Mouse (Mus musculus) E14TG2a.4 (cell line): Measurements from ENCODE around the gene Abcb1b.
A peak's percentile ranks its signal among the peaks of the same experiment; 100 is the strongest.
"Not testable (repeated sequence)": the region's sequence is repeated elsewhere in the genome, so short reads cannot be mapped to it uniquely, and the experiment has no call there.

Source experiments
- H3K27me3 ChIP-seq: 2 replicates; pipeline ENCODE4 v1.6.1; 2014; ENCODE audit warnings: low read length, control low read depth; ENCODE audit not compliant: insufficient read depth
- H3K36me3 ChIP-seq: 2 replicates; pipeline ENCODE4 v1.6.1; 2014; ENCODE audit warnings: low read length, control low read depth; ENCODE audit not compliant: insufficient read depth
- H3K4me1 ChIP-seq: replicated peaks from 2 replicates; pipeline ENCODE4 v1.6.1; 2014; ENCODE audit warnings: low read depth, low read length, control low read depth
- H3K4me3 ChIP-seq: replicated peaks from 2 replicates; pipeline ENCODE4 v1.5.1; 2014; ENCODE audit warnings: mild to moderate bottlenecking, low read length
- H3K9me3 ChIP-seq: 2 replicates; pipeline ENCODE4 v1.6.1; 2014; ENCODE audit warnings: low read length, control low read depth
- CTCF ChIP-seq: conservative IDR thresholded peaks from 2 replicates; pipeline ENCODE4 v1.5.1; 2014; ENCODE audit warnings: low read length
- NANOG ChIP-seq: IDR thresholded peaks from 2 replicates; pipeline ENCODE4 v1.6.1; 2014; ENCODE audit warnings: borderline replicate concordance, low read length, mixed read lengths
- POU5F1 ChIP-seq: IDR thresholded peaks from 2 replicates; pipeline ENCODE4 v1.6.1; 2014; ENCODE audit warnings: low read length, borderline replicate concordance

Abcb1b gene

DNA sequence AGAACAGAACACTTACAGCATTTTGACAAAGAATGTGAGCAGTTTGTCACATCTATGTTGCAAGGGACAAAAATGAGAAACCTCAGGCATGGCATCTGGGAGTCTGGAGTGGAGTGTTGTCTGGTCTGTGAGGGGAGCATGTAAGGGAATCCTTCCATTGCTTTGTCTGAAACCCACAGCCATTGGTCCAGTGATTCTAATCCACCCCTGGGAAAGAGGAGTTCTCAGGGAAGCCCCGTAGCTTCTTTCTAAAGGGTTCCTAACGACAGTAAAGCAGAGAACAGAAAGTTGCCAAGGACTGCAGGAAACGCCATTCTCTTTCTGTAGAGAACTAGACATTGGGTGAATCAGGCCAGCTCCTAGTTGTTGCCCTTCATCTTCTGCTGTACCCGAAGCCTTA is 52.9 kb downstream of the Abcb1b start:
- Histone ChIP-seq H3K9me3 (no peaks in the 10 kb centered on the region), H3K36me3 (peaks cover 35% of the 10 kb centered on the region), H3K4me1 (peaks cover 31% of the 10 kb centered on the region), H3K27me3 (no peaks in the 10 kb centered on the region), H3K4me3 (peak overlapping the region; percentile 14; the same call in 1 of the 2 replicates)
- TF ChIP-seq CTCF (no peak), POU5F1 (no peak), NANOG (no peak)

DNA sequence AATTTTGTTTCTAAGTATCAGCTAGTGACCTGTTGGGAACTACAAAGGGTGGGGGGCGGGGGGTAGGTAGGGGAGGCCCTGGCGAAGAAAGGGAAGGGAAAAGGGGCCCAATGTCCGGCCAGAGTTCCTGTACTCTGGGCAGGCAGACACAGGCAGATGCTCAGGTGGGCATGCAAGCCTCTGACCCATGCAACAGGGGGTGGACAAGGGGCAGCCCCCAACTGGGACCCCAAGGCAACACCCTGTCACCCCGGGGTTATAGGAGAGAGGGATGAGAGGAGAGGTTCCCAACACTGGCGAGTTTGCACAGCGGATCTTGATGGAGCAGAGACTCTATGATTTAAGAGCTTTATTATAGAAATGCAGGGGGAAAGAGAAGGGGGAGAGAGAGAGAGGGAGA is 59.3 kb downstream of the Abcb1b start:
- Histone ChIP-seq H3K9me3 (no peaks in the 10 kb centered on the region), H3K36me3 (peaks cover 29% of the 10 kb centered on the region), H3K27me3 (no peaks in the 10 kb centered on the region), H3K4me3 (no peak overlapping the region), H3K4me1 (no peaks in the 10 kb centered on the region)
- TF ChIP-seq CTCF (no peak), POU5F1 (no peak), NANOG (no peak)

DNA sequence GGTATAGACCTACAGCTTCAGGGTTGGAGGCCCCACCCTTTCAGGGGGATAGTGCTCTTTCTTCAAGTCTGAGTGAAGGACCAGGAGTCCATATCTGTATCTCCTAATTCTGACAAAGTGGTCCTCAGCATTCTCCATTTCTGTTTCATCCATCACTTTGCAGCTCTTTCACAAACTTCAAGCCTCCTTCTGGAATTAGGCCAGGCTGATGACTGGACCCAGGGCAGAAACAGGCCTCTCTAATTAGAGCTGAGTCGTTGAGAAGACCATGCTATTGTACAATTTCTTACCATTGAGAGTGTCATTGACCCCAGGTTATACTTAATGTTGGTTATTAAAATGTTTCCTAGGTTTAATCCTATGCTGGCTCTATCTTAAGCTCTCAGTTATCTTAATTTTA is 63.9 kb downstream of the Abcb1b start:
- no peak overlapping the region for H3K4me3 ChIP-seq
- H3K27me3 ChIP-seq: no peaks in the 10 kb centered on the region
- H3K4me1 ChIP-seq: no peaks in the 10 kb centered on the region

DNA sequence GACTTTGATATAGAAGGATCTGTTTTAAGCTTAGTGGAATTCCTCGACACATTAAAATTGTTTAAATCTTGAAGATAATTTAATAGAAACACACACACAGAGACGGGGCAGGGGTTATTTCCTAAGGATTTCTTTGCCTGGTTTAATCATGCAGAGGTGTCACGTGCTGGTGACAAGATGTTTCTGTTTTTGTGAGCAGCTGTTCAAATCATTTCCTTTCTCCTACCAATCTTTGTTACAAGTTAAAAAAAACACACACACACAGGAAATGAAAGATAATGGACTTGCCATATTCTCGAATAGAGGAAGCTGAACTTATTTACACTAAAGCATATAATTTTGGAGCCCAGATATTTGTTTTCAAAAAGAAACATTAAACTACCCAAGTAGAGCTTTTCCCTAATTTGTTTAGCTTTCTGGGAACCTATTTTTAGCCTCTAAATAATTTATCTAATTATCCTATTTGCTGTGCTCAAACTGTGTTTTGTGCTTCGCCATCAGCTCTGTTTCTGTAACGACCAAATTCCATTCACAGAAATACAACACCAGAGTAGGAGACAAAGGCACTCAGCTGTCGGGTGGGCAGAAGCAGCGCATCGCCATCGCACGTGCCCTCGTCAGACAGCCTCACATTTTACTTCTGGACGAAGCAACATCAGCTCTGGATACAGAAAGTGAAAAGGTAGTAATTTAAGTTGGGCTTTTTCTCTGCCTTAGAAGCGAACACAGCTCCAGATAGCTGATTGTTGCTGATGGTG is 65.8 kb downstream of the Abcb1b start:
- peaks cover 51% of the 10 kb centered on the region for H3K36me3 ChIP-seq
- H3K4me1 ChIP-seq: no peaks in the 10 kb centered on the region
- peaks cover 38% of the 10 kb centered on the region for H3K9me3 ChIP-seq
- no peak for TF ChIP-seq NANOG
- TF ChIP-seq POU5F1: no peak
- TF ChIP-seq CTCF: no peak
- H3K27me3 ChIP-seq: no peaks in the 10 kb centered on the region
- H3K4me3 ChIP-seq: no peak overlapping the region

More for the DNA sequence above, 63.9 kb downstream of the Abcb1b start:
- Histone ChIP-seq H3K9me3 (peaks cover 18% of the 10 kb centered on the region), H3K36me3 (peaks cover 38% of the 10 kb centered on the region)
- TF ChIP-seq CTCF (no peak), NANOG (no peak), POU5F1 (no peak)

- not testable (repeated sequence) for H3K27me3 ChIP-seq, H3K4me1 ChIP-seq, H3K4me3 ChIP-seq
- Histone ChIP-seq H3K36me3 (peaks cover 51% of the 10 kb centered on the region), H3K9me3 (peaks cover 44% of the 10 kb centered on the region)
Measured at GRCm38 (mm10) chr5:8865630-8866029, 67.7 kb downstream of the Abcb1b start.

DNA sequence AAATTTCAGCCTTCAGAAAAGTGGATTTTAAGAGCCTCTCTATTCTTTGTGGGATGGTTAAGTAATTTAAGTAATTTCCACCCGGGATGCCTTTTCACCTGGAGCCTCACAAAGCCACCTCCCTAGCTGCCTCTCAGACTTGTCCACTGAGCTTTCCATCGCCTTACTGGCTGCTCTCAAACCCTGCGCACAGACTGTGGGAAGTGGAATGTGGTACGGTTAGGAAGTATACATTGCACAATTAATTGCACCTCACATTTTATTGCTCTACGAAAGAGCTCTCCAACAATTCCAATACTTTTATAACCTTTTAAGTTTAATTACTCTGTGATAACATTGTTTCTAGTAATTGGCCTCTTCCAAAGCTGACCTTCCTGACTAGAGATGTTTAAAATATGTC is 68.4 kb downstream of the Abcb1b start:
- no peak for TF ChIP-seq NANOG
- no peak for TF ChIP-seq POU5F1
- no peak for TF ChIP-seq CTCF
- H3K9me3 ChIP-seq: peaks cover 48% of the 10 kb centered on the region
- H3K4me1 ChIP-seq: no peaks in the 10 kb centered on the region
- no peaks in the 10 kb centered on the region for H3K27me3 ChIP-seq
- H3K4me3 ChIP-seq: no peak overlapping the region
- H3K36me3 ChIP-seq: peaks cover 49% of the 10 kb centered on the region

DNA sequence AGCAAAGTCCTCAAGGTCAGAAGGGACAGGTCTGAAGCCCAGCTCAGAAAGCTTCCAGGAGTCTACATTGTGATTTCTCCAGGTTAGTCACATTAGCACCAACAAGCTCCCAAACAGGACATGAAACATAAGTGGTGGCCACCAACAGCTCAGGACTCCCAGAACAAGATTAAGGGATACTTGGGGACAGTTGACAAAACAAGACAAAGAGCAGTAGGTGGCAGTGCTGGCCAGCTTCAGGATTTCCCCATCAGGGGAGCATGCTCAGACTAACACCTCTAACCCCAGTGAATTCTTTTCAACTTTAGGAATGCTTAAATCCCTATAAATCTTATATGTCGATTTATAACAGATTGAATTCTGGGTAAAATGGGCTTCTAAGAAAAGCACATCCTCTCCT is 70.1 kb downstream of the Abcb1b start:
- H3K4me3 ChIP-seq: no peak overlapping the region
- H3K36me3 ChIP-seq: peaks cover 35% of the 10 kb centered on the region
- peaks cover 57% of the 10 kb centered on the region for H3K9me3 ChIP-seq
- TF ChIP-seq NANOG (no peak), CTCF (no peak), POU5F1 (no peak)
- H3K27me3 ChIP-seq: no peaks in the 10 kb centered on the region
- no peaks in the 10 kb centered on the region for H3K4me1 ChIP-seq

DNA sequence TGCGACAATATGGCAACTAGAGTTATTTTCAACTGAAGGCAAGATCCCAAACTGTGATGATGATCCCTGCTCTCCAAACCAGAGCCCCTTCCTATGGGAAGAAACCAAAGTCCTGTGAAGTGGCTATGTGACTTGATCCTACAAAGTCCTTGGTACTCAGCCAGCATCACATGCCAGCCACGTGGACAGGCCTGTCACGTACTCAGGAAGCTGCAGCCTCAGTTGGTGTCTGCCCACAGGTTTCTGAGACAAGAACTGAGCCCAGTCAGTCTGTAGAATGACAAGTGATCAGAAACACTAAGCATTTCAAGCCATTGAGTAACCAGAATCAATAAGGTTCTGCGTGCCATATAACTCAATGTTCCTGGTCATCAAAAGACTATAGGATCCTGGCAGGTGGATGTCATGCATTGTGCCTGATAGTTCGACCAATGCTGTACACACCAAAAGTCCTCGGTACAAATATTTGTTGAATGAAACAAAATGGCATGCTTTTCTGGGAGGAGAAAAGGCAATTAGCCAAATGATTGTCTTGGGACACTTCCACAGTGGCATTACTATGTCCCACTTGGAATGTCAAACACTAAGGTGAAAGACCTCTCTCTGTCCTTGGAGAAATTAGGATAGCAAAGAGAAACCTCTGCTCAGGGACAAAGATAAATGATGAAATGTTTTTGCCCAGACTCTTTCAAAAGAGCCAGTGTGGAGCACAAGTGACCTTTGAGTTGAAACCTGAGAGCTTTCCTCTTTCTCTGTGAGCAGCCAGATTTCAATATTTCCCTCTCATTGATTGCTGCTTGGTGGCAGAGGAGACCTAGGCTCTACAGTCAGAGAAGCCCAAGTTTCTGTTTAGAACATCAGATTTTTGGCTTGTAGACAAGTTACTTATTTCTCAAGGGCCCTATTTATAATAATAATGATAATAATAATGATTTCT is 75.3 kb downstream of the Abcb1b start:
- no peak for TF ChIP-seq POU5F1
- no peak for TF ChIP-seq CTCF
- TF ChIP-seq NANOG: no peak
- Histone ChIP-seq H3K36me3 (peaks cover 3% of the 10 kb centered on the region), H3K4me1 (no peaks in the 10 kb centered on the region), H3K9me3 (peaks cover 24% of the 10 kb centered on the region), H3K27me3 (no peaks in the 10 kb centered on the region), H3K4me3 (no peak overlapping the region)
